Mouse (Mus musculus) forebrain, embryonic 12.5 days (tissue): ENCODE results near the gene Plekhs1. TPM values are rescaled to one million over a fixed set of nuclear protein-coding genes. Genes with fewer than 3 reads are reported as not detected.

Experiments used
- ATAC-seq: fragments of 200-750 bp; cut with Nextera tagmentation; 2 replicates; pipeline ENCODE4 v1.8.0; 2017; ENCODE audit warnings: moderate TSS enrichment; ENCODE audit not compliant: low FRiP score
- H3K27ac ChIP-seq: fragments of 300-500 bp; sonication (generic); 2 replicates; pipeline ENCODE4 v1.5.1; 2016; ENCODE audit warnings: mild to moderate bottlenecking
- H3K27me3 ChIP-seq: fragments of 300-500 bp; sonication (generic); 2 replicates; pipeline ENCODE4 v1.6.1; 2016; ENCODE audit warnings: mild to moderate bottlenecking
- H3K36me3 ChIP-seq: fragments of 300-500 bp; sonication (generic); replicated peaks from 2 replicates; pipeline ENCODE4 v1.6.1; 2016; ENCODE audit warnings: mild to moderate bottlenecking
- H3K4me1 ChIP-seq: fragments of 300-500 bp; sonication (generic); 2 replicates; pipeline ENCODE4 v1.6.1; 2016
- H3K4me2 ChIP-seq: fragments of 300-500 bp; sonication (generic); 2 replicates; pipeline ENCODE4 v1.6.1; 2016; ENCODE audit warnings: mild to moderate bottlenecking, moderate library complexity
- H3K4me3 ChIP-seq: fragments of 300-500 bp; sonication (generic); replicated peaks from 2 replicates; pipeline ENCODE4 v1.5.1; 2016; ENCODE audit warnings: mild to moderate bottlenecking
- H3K9ac ChIP-seq: fragments of 300-500 bp; sonication (generic); 2 replicates; pipeline ENCODE4 v1.6.1; 2016; ENCODE audit warnings: mild to moderate bottlenecking
- H3K9me3 ChIP-seq: fragments of 300-500 bp; sonication (generic); 2 replicates; pipeline ENCODE4 v1.6.1; 2016
- WGBS: fragments of 180-500 bp; shearing (Covaris S2); methylation state at CpG from one replicate; pipeline ENCODE4 v1.1.7; 2016; 5-methylcytosine and 5-hydroxymethylcytosine counted together
- polyA plus RNA-seq: library from polyadenylated mRNA; unstranded; fragments of >200 nt; fragmentation: Nextera tagmentation; extraction: Ambion mirVana; gene quantifications from 2 replicates; pipeline ENCODE4 v1.2.1, GENCODE M21; 2016

The Plekhs1 gene
- polyA plus RNA-seq, 1 experiment from 2014 or later = 0.29 TPM

GRCm38 (mm10) chr19:56460241-56460640 lies 1.2 kb upstream of the Plekhs1 start:
- Histone ChIP-seq H3K36me3 (no peaks in the 10 kb centered on the region), H3K27ac (no peak overlapping the region), H3K4me2 (no peak overlapping the region), H3K9me3 (no peaks in the 10 kb centered on the region), H3K9ac (no peak overlapping the region), H3K4me1 (no peaks in the 10 kb centered on the region), H3K27me3 (peaks cover 9% of the 10 kb centered on the region; the same call in 1 of the 2 replicates), H3K4me3 (no peak overlapping the region)
- 67% methylated on average over 2 of the region's 2 CpGs for WGBS
- ATAC-seq = no peak

DNA sequence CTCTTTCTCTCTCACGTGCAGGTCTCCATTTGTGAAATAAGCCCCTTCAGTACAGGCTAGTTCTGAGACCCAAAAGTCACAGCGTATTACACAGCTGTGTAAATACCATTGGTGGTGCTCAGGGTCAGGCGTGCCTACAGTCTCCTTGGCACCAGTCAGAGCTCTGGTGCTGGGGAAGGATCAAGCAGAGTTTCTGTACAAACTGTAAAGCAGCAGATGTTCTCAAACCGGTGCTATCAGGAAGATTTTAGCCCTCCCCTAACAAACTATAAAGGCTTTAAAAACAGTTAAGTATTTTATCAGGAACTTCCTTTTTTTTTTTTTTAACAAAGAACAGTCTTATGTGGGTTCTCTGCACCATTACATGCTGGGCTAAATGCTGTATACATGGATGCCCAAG lies 1.3 kb downstream of the Plekhs1 start:
- Histone ChIP-seq H3K27ac (no peak overlapping the region), H3K9ac (no peak overlapping the region), H3K27me3 (peaks cover 3% of the 10 kb centered on the region; the same call in 1 of the 2 replicates), H3K4me2 (no peak overlapping the region), H3K4me3 (no peak overlapping the region), H3K9me3 (no peaks in the 10 kb centered on the region), H3K36me3 (no peaks in the 10 kb centered on the region), H3K4me1 (no peaks in the 10 kb centered on the region)
- 77% methylated on average over 4 of the region's 4 CpGs for WGBS
- no peak for ATAC-seq

DNA sequence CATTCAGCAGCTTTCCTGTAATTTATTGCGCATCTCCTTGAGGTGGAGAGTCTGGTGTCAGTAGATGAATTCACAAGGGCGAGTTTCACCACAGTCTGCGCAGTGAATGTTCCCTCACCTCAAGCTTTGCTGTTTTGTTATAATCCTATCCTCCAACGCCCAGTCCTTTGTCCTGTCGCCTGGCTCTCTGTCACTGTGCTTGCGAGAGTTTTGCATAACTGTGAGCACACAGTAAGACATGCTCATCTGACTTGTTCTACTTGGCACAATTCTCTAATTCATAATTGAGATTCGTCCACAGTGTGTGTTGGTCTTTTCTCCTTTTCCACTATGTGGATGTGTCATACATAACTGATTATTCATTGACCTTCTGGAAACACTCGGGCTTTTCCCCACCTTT lies 5.0 kb downstream of the Plekhs1 start:
- H3K4me2 ChIP-seq = no peak overlapping the region
- no peak overlapping the region for H3K9ac ChIP-seq
- no peaks in the 10 kb centered on the region for H3K36me3 ChIP-seq
- H3K4me1 ChIP-seq = peaks cover 7% of the 10 kb centered on the region; the same call in 1 of the 2 replicates
- no peak overlapping the region for H3K27ac ChIP-seq
- WGBS = 84% methylated on average over 8 of the region's 8 CpGs
- no peak for ATAC-seq
- no peaks in the 10 kb centered on the region for H3K9me3 ChIP-seq
- H3K4me3 ChIP-seq = no peak overlapping the region
- peaks cover 3% of the 10 kb centered on the region; the same call in 1 of the 2 replicates for H3K27me3 ChIP-seq

- no peaks in the 10 kb centered on the region for H3K36me3 ChIP-seq
- no peak overlapping the region for H3K9ac ChIP-seq
- H3K9me3 ChIP-seq = no peaks in the 10 kb centered on the region
- H3K27ac ChIP-seq = no peak overlapping the region
- 75% methylated on average over 14 of the region's 14 CpGs for WGBS
- H3K4me1 ChIP-seq = peaks cover 23% of the 10 kb centered on the region
- no peak for ATAC-seq
- no peak overlapping the region for H3K4me2 ChIP-seq
- H3K27me3 ChIP-seq = peaks cover 4% of the 10 kb centered on the region
- H3K4me3 ChIP-seq = no peak overlapping the region
These were observed 9.0 kb downstream of the Plekhs1 start for GRCm38 (mm10) chr19:56470286-56471020.

DNA sequence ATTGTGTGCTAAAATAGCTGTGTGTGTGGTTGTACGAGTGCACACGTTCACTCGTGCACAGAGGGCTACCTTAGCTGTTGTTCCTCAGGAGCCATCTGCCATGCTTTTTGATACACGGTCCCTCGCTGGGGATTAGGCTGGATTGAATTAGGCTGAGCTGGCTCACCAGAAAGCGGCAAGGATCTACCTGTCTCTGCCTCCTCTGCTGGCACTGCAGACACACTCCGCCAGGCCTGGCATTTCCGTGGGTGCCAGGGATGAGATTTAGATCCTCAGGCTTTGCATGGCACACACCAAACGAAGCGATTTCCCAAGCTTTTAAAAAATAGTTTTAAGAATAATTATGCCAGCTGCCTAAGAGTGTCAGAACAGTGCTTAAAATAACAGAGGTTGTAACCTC lies 10.5 kb downstream of the Plekhs1 start:
- no peak overlapping the region for H3K27ac ChIP-seq
- H3K36me3 ChIP-seq = no peaks in the 10 kb centered on the region
- peaks cover 30% of the 10 kb centered on the region for H3K4me1 ChIP-seq
- H3K9me3 ChIP-seq = no peaks in the 10 kb centered on the region
- 77% methylated on average over 10 of the region's 10 CpGs for WGBS
- H3K4me2 ChIP-seq = no peak overlapping the region
- peaks cover 4% of the 10 kb centered on the region for H3K27me3 ChIP-seq
- no peak overlapping the region for H3K4me3 ChIP-seq
- no peak overlapping the region for H3K9ac ChIP-seq
- ATAC-seq = no peak

DNA sequence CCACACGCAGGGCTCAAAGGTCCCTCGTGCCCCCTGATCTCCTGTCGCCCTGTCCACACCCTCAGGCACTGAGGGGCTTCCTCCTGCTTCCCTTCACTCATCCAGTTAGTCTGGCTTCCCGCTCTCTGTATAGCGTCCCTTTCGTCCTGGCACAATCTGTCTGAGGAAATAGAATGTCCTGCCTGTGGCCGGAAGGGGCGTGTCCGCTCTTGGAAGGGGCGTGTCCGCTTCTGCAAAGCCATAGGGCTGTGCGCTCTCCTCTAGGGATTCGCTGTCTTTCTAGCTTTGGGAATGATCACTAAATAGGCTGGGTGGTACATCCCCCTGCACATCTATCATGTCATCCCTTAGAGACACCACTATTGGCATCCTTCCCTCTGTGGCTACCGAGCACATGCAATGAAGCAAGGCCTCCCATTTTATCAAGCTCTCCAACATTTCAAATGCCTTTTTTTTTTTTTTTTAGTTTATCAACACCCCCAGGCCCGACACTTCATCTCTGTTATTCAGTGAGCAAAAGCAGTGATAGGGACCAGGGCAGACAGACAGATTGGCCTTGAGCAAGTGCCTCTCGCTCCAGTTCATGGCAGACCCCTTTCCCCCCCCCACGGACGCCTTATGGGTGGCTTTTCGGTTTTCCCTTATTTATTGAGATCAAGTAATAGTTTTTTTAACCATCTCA lies 13.6 kb downstream of the Plekhs1 start:
- no peak overlapping the region for H3K4me3 ChIP-seq
- no peak overlapping the region for H3K27ac ChIP-seq
- H3K27me3 ChIP-seq = peaks cover 9% of the 10 kb centered on the region
- whole genome bisulfite sequencing = 65% methylated on average over 19 of the region's 19 CpGs
- H3K36me3 ChIP-seq = no peaks in the 10 kb centered on the region
- no peak overlapping the region for H3K9ac ChIP-seq
- ATAC-seq = no peak
- H3K4me2 ChIP-seq = no peak overlapping the region
- peaks cover 35% of the 10 kb centered on the region for H3K4me1 ChIP-seq
- no peaks in the 10 kb centered on the region for H3K9me3 ChIP-seq

DNA sequence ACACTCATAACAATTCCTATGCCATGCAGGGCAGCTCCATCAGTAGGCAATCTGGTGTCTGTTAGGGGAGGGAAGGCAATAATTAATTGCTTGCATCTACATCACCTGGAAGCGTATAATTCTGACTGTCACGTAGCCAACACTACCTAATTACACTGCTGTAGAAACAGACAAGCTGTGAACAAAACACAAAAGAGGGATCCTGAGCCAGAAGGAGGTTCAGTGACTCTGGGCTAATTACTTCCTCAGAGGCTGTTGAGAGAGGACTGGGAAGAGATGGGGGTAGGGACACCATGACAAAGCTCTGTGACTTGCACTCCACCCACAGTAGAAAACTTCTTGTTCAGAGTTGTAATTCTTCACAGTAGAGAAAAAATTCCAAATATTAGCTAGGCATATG lies 15.1 kb downstream of the Plekhs1 start:
- 16% methylated on average over 2 of the region's 2 CpGs for WGBS
- no peak overlapping the region for H3K4me2 ChIP-seq
- H3K9ac ChIP-seq = no peak overlapping the region
- peaks cover 9% of the 10 kb centered on the region for H3K27me3 ChIP-seq
- H3K9me3 ChIP-seq = no peaks in the 10 kb centered on the region
- ATAC-seq = peak; percentile 70; the same call in 1 of the 2 replicates
- peaks cover 28% of the 10 kb centered on the region for H3K4me1 ChIP-seq
- no peaks in the 10 kb centered on the region for H3K36me3 ChIP-seq
- H3K27ac ChIP-seq = no peak overlapping the region
- H3K4me3 ChIP-seq = no peak overlapping the region

GRCm38 (mm10) chr19:56477253-56477652 lies 15.8 kb downstream of the Plekhs1 start:
- ATAC-seq = no peak
- WGBS = 80% methylated on average over 5 of the region's 5 CpGs

GRCm38 (mm10) chr19:56477832-56478231 lies 16.4 kb downstream of the Plekhs1 start:
- ATAC-seq = no peak
- H3K27ac ChIP-seq = no peak overlapping the region
- peaks cover 25% of the 10 kb centered on the region for H3K4me1 ChIP-seq
- WGBS = 42% methylated on average over 3 of the region's 3 CpGs
- H3K4me3 ChIP-seq = no peak overlapping the region
- no peaks in the 10 kb centered on the region for H3K36me3 ChIP-seq
- peaks cover 14% of the 10 kb centered on the region; the same call in 1 of the 2 replicates for H3K27me3 ChIP-seq
- no peaks in the 10 kb centered on the region for H3K9me3 ChIP-seq
- H3K4me2 ChIP-seq = no peak overlapping the region
- H3K9ac ChIP-seq = no peak overlapping the region

More at GRCm38 (mm10) chr19:56477253-56477652, 15.8 kb downstream of the Plekhs1 start:
- Histone ChIP-seq H3K9ac (no peak overlapping the region), H3K4me2 (no peak overlapping the region), H3K9me3 (no peaks in the 10 kb centered on the region), H3K36me3 (no peaks in the 10 kb centered on the region), H3K27ac (no peak overlapping the region), H3K27me3 (peaks cover 10% of the 10 kb centered on the region), H3K4me1 (peaks cover 28% of the 10 kb centered on the region), H3K4me3 (no peak overlapping the region)

DNA sequence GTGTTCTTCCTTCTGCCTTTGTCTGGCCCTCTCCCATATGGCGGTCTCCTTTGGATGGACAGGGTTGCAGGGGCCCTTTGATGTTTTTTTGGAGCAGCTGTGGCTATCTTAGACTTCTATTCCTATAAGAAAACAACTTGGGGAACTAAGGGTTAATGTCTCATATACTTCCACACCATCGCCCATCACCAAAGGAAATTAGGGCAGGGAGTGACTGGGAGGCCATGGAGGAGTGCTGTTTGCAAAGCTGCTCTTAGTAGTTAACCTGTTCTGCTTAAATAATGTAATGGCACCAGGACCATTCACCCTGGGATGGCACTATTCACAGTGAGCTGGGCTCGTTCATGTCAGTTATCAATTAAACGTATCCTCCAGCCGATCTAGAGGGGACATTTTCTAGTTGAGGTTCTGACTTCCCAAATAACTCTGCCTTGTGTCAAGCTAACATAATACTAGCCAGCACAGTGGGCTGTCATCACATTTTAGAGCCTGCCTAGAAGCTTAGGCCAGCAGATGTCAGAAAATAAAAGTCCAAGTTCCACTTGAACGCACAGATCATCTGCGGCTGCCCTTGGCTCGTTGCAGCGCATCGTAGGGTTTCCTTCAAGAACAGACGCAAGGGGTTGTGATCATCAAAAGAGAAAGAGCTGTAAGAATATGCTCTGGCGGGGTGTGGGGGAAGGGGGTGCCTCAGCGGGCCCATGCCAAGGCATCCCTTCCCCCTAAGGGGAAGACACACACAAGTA lies 23.4 kb downstream of the Plekhs1 start:
- Histone ChIP-seq H3K36me3 (no peaks in the 10 kb centered on the region), H3K9ac (no peak overlapping the region), H3K27ac (0 out of 2 replicates have a peak overlapping the region, but pooled peaks have one; percentile 8), H3K4me1 (peaks cover 23% of the 10 kb centered on the region), H3K27me3 (peaks cover 14% of the 10 kb centered on the region; the same call in 1 of the 2 replicates), H3K4me3 (no peak overlapping the region), H3K4me2 (no peak overlapping the region), H3K9me3 (no peaks in the 10 kb centered on the region)
- no peak for ATAC-seq
- WGBS = 44% methylated on average over 13 of the region's 13 CpGs

DNA sequence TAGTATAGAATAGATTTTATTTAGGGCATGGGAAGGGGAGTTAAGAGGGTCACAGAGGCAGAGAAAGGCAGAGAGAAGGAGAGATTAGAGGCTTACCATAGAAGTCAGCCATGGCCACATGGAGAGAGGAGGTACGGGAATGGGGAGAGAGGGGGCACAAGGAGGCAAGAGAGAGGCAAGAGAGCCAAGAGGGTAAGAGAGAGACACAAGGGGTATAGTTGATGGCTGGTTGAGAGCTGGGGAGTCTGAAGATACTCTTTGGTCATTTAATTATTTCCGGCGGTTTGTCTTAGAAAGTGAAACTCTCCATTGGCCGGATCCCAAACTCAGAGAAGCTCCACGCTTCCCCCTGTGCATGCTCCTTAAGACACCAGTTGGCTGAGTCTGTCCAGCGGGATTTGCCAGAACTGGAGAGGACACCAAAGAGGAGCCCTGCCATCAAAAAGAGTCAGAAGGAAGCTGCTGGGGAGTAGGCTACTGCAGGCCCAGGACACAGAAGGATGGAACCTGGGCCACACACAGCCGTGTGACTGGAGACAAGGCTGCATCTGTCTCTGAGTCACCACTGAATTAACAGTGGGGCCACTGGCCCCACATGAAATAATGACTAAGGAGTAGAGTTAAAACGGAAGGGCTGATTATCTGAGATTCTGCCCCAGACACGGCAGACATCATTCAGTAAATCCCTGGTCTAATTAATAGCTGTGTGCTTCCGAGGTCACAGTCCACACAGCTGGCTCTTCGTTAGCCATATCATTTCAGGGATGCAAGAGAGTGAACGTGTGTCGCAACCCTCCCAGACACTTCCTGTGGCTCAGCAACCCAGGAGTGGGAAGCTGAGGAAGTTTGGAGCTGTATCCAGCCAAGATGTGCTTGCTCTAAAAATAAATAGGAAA lies 24.2 kb downstream of the Plekhs1 start:
- no peak; the same call in 1 of the 2 replicates for ATAC-seq
- 0 out of 2 replicates have a peak overlapping the region, but pooled peaks have one; percentile 8 for H3K27ac ChIP-seq
- H3K4me3 ChIP-seq = no peak overlapping the region

More for the DNA sequence above, 24.2 kb downstream of the Plekhs1 start:
- Histone ChIP-seq H3K4me2 (peak overlapping the region; percentile 21; the same call in 1 of the 2 replicates), H3K9ac (no peak overlapping the region), H3K36me3 (no peaks in the 10 kb centered on the region), H3K27me3 (peaks cover 14% of the 10 kb centered on the region; the same call in 1 of the 2 replicates), H3K4me1 (peaks cover 23% of the 10 kb centered on the region), H3K9me3 (no peaks in the 10 kb centered on the region)
- 41% methylated on average over 13 of the region's 13 CpGs for WGBS
